8 mouse cellular contexts compared by ENCODE assay signal in genomic region chr16:56885824-56886615, GRCm38 (mm10). TPM values are rescaled to one million over a fixed set of nuclear protein-coding genes. Genes with fewer than 3 reads are reported as not detected.
DNase-seq lines count a peak whose midpoint lies in the region; ATAC-seq and TF ChIP-seq lines count a peak whose summit lies in the region.

Gene Tmem45a (minus strand): TSS chr16:56886166.

- peak; percentile 100 for ATAC-seq in forebrain, embryonic 15.5 days (replicated peaks)
- peak; percentile 95 for ATAC-seq in liver, embryonic 11.5 days (replicated peaks; ENCODE audit: low FRiP score)
- peak; percentile 98 for ATAC-seq in neural tube, embryonic 12.5 days (ENCODE audit: low FRiP score, low read depth)

- DNase-seq in cerebellum, adult 11 months = peak; percentile 2
- peak; percentile 93 for DNase-seq in heart, postnatal 10 days
- peak; percentile 84 to 89 for DNase-seq in kidney, postnatal 25 days
- peak; percentile 71 for DNase-seq in liver, embryonic 11.5 days (ENCODE audit: low spot score)
- DNase-seq in thymus, adult 2 months = peak; percentile 1

- TF ChIP-seq POLR2A in ES-Bruce4 (IDR thresholded peaks at IDR 0.05; ENCODE audit: insufficient read depth, low read length) = peak; percentile 11
- TF ChIP-seq POLR2A in thymus, adult 2 months (IDR thresholded peaks at IDR 0.05; ENCODE audit: control insufficient read depth, extremely low read depth, insufficient read depth, low read length, poor library complexity) = no peak

- H3K36me3 ChIP-seq in ES-Bruce4 (ENCODE audit: control insufficient read depth, insufficient read depth, low read length, poor library complexity, severe bottlenecking) = no peaks in the 10 kb centered on the region
- H3K36me3 ChIP-seq in forebrain, embryonic 15.5 days = no peaks in the 10 kb centered on the region
- no peaks in the 10 kb centered on the region for H3K36me3 ChIP-seq in liver, embryonic 11.5 days (ENCODE audit: control insufficient read depth, insufficient read depth, low read length)
- H3K36me3 ChIP-seq in neural tube, embryonic 12.5 days = no peaks in the 10 kb centered on the region
- no peaks in the 10 kb centered on the region for H3K36me3 ChIP-seq in thymus, adult 2 months (ENCODE audit: control insufficient read depth, insufficient read depth, low read length)

- H3K4me1 ChIP-seq in ES-Bruce4 (ENCODE audit: control insufficient read depth, insufficient read depth, low read length) = peaks cover 4% of the 10 kb centered on the region
- no peaks in the 10 kb centered on the region for H3K4me1 ChIP-seq in forebrain, embryonic 15.5 days
- no peaks in the 10 kb centered on the region for H3K4me1 ChIP-seq in liver, embryonic 11.5 days (replicated peaks; ENCODE audit: control insufficient read depth, insufficient read depth, low read length)
- peaks cover 5% of the 10 kb centered on the region; the same call in 1 of the 2 replicates for H3K4me1 ChIP-seq in neural tube, embryonic 12.5 days
- H3K4me1 ChIP-seq in thymus, adult 2 months (replicated peaks; ENCODE audit: control insufficient read depth, insufficient read depth, low read length) = no peaks in the 10 kb centered on the region

- peak within 1 kb of the TSS; percentile 80 for H3K4me2 ChIP-seq in forebrain, embryonic 15.5 days (replicated peaks)
- H3K4me2 ChIP-seq in liver, embryonic 11.5 days = peak within 1 kb of the TSS; percentile 57
- H3K4me2 ChIP-seq in neural tube, embryonic 12.5 days (replicated peaks) = peak within 1 kb of the TSS; percentile 70

- H3K27ac ChIP-seq in ES-Bruce4 (ENCODE audit: insufficient read depth, low read length) = no peak within 1 kb of the TSS
- H3K27ac ChIP-seq in forebrain, embryonic 15.5 days (replicated peaks) = no peak within 1 kb of the TSS
- H3K27ac ChIP-seq in liver, embryonic 11.5 days (ENCODE audit: low read depth, low read length) = no peak within 1 kb of the TSS
- H3K27ac ChIP-seq in neural tube, embryonic 12.5 days = no peak within 1 kb of the TSS
- no peak within 1 kb of the TSS for H3K27ac ChIP-seq in thymus, adult 2 months (ENCODE audit: control insufficient read depth, insufficient read depth, low read length)

- WGBS in forebrain, embryonic 15.5 days = 5% methylated on average over 24 of the region's 25 CpGs
- WGBS in liver, embryonic 11.5 days = 5% methylated on average over 25 of the region's 25 CpGs
- 5% methylated on average over 25 of the region's 25 CpGs for whole genome bisulfite sequencing in neural tube, embryonic 12.5 days
- 7% methylated on average over 25 of the region's 25 CpGs for WGBS in thymus, adult 2 months

- peak within 1 kb of the TSS; percentile 83 for H3K4me3 ChIP-seq in ES-Bruce4 (ENCODE audit: low read depth, low read length)
- H3K4me3 ChIP-seq in forebrain, embryonic 15.5 days = peak within 1 kb of the TSS; percentile 48
- peak within 1 kb of the TSS; percentile 45 for H3K4me3 ChIP-seq in liver, embryonic 11.5 days (ENCODE audit: low read depth, low read length)
- peak within 1 kb of the TSS; percentile 39 for H3K4me3 ChIP-seq in neural tube, embryonic 12.5 days
- H3K4me3 ChIP-seq in thymus, adult 2 months (ENCODE audit: control insufficient read depth, insufficient read depth, low read length) = no peak within 1 kb of the TSS

- TF ChIP-seq EP300 in ES-Bruce4 (IDR thresholded peaks at IDR 0.05; ENCODE audit: insufficient read depth, low read depth, low read length) = no peak

- no peak for TF ChIP-seq CTCF in ES-Bruce4 (IDR thresholded peaks at IDR 0.05; ENCODE audit: low read depth, low read length)
- TF ChIP-seq CTCF in thymus, adult 2 months (IDR thresholded peaks at IDR 0.05; ENCODE audit: borderline replicate concordance, control insufficient read depth, extremely low read depth, insufficient read depth, low read length, poor library complexity) = no peak

- intact Hi-C loops in heart, postnatal 10 days (cut with DNase I) = no loop called here

- no peaks in the 10 kb centered on the region for H3K9me3 ChIP-seq in ES-Bruce4 (replicated peaks; ENCODE audit: control insufficient read depth, insufficient read depth, low read length, poor library complexity, severe bottlenecking)
- no peaks in the 10 kb centered on the region for H3K9me3 ChIP-seq in forebrain, embryonic 15.5 days
- H3K9me3 ChIP-seq in liver, embryonic 11.5 days (ENCODE audit: control insufficient read depth, low read length) = no peaks in the 10 kb centered on the region
- H3K9me3 ChIP-seq in neural tube, embryonic 12.5 days = no peaks in the 10 kb centered on the region

- H3K9ac ChIP-seq in ES-Bruce4 (ENCODE audit: low read depth, poor library complexity, severe bottlenecking) = peak within 1 kb of the TSS; percentile 22
- peak within 1 kb of the TSS; percentile 33; the same call in 1 of the 2 replicates for H3K9ac ChIP-seq in forebrain, embryonic 15.5 days (replicated peaks)
- no peak within 1 kb of the TSS for H3K9ac ChIP-seq in liver, embryonic 11.5 days (ENCODE audit: low read depth, low read length)
- H3K9ac ChIP-seq in neural tube, embryonic 12.5 days = no peak within 1 kb of the TSS

- no peaks in the 10 kb centered on the region; the same call in 1 of the 2 replicates for H3K27me3 ChIP-seq in ES-Bruce4 (ENCODE audit: control insufficient read depth, insufficient read depth, low read length, poor library complexity, severe bottlenecking)
- no peaks in the 10 kb centered on the region for H3K27me3 ChIP-seq in forebrain, embryonic 15.5 days
- no peaks in the 10 kb centered on the region for H3K27me3 ChIP-seq in liver, embryonic 11.5 days (replicated peaks; ENCODE audit: control insufficient read depth, insufficient read depth, low read length)
- H3K27me3 ChIP-seq in neural tube, embryonic 12.5 days (replicated peaks) = no peaks in the 10 kb centered on the region
- no peaks in the 10 kb centered on the region for H3K27me3 ChIP-seq in thymus, adult 2 months (ENCODE audit: control insufficient read depth, insufficient read depth, low read length)

RNA-seq across cellular contexts. Expression of gene Tmem45a, which starts in this region (rescaled TPM):
- polyA plus RNA-seq in ES-Bruce4 (2011; ENCODE audit: insufficient read depth, insufficient read length, low read depth, missing spikeins) = 7.8 and 9.7 TPM in 2 replicates
- polyA plus RNA-seq in forebrain, embryonic 15.5 days (2015; fragmentation: Nextera tagmentation; extraction: Ambion mirVana) = 2.6 and 2.7 TPM in 2 replicates
- total RNA-seq in heart, postnatal 10 days (2021) = 1 to 10 TPM; 7.9 to 8.7 TPM
- polyA plus RNA-seq in liver, embryonic 11.5 days (2014; fragmentation: Nextera tagmentation; extraction: Ambion mirVana) = 5.8 and 6.5 TPM in 2 replicates
- 5.8 and 7.6 TPM in 2 replicates for polyA plus RNA-seq in neural tube, embryonic 12.5 days (2016; fragmentation: Nextera tagmentation; extraction: Ambion mirVana)
- 1.2 and 2.7 TPM in 2 replicates for polyA plus RNA-seq in thymus, adult 2 months (2012; rRNA removed)

Comparison
In these comparisons a context has a peak if more than half of its experiments do, and no peak if none do; other contexts are left out.
1. H3K9ac ChIP-seq: peak in ES-Bruce4 (single experiment) and forebrain, embryonic 15.5 days (single experiment); none in liver, embryonic 11.5 days (single experiment) and neural tube, embryonic 12.5 days (single experiment).
2. DNase-seq: peak in every context shown above with its lines; median percentile 93 in heart, postnatal 10 days; 86 in kidney, postnatal 25 days; 71 in liver, embryonic 11.5 days; 2 in cerebellum, adult 11 months; 1 in thymus, adult 2 months.
3. Peak in every context shown above with its lines, with median percentiles within 50 percentile points of each other: ATAC-seq and H3K4me2 ChIP-seq.